Mouse (Mus musculus) kidney, adult 2 months (tissue): ENCODE results near the gene Pgap3.

ENCODE experiments used
- CTCF ChIP-seq: fragments of 200-500 bp; conservative IDR thresholded peaks from 2 replicates; pipeline ENCODE4 v1.5.1; 2011; ENCODE audit warnings: low read depth, mild to moderate bottlenecking, control low read depth, low read length, moderate library complexity, mixed read lengths; ENCODE audit not compliant: insufficient read depth, insufficient read length
- POLR2A ChIP-seq: fragments of 200-500 bp; IDR thresholded peaks from one replicate; pipeline ENCODE4 v1.6.1; 2011; ENCODE audit warnings: low read depth, low read length, control low read depth

DNA sequence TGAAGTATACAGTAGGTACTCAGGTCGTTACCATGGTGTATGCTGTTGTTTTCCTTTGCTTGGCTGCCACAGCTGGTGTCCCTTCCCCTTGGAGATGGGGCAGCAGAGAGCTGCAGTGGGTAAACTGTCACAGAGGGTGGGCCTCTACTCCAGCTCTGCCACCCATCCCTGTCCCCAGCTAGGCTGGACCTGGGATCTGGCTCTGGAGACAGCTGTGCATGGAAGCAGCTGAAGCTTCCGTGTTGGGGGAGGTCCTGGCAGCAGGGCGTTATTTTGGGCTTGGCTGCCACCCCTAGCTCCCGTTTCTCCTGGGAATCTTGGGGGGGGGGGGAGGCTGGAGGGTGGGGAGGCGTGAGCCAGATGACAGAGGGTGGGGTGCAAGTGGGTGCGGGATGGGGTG is 18.0 kb upstream of the Pgap3 start:
- TF ChIP-seq POLR2A (no peak), CTCF (no peak)
